ENCODE assay signal across 30 mouse cellular contexts in genomic region chr11:114797176-114797575, GRCm38 (mm10). TPM values are rescaled to one million over a fixed set of nuclear protein-coding genes. Genes with fewer than 3 reads are reported as not detected.
DNase-seq lines count a peak whose midpoint lies in the region; ATAC-seq and TF ChIP-seq lines count a peak whose summit lies in the region.
"Had no signal": no experiment of that assay in that cellular context is flagged by ENCODE, and none has a peak within 500 bp of the region (broad histone marks: within the 10 kb centered on the region; RNA-seq: fewer than 3 reads in every experiment).

No protein-coding gene starts in this region.

- peak overlapping the region; percentile 100 for H3K27ac ChIP-seq in midbrain, embryonic 12.5 days (replicated peaks)
- no peak overlapping the region for H3K27ac ChIP-seq in midbrain, postnatal 0 days (ENCODE audit: low read depth, low read length)
- H3K27ac ChIP-seq in hindbrain, embryonic 12.5 days = peak overlapping the region; percentile 99
- peak overlapping the region; percentile 97 for H3K27ac ChIP-seq in neural tube, embryonic 13.5 days (replicated peaks)
- no peak overlapping the region for H3K27ac ChIP-seq in embryonic facial prominence, embryonic 10.5 days (replicated peaks)
- H3K27ac ChIP-seq: limb, embryonic 12.5 days; liver, embryonic 13.5 days; lung, embryonic 15.5 days; macrophage had no signal

- 91% methylated on average over 7 of the region's 7 CpGs for WGBS in midbrain, embryonic 12.5 days
- 83% methylated on average over 7 of the region's 7 CpGs for WGBS in midbrain, postnatal 0 days
- WGBS in hindbrain, embryonic 12.5 days = 88% methylated on average over 7 of the region's 7 CpGs
- 94% methylated on average over 7 of the region's 7 CpGs for WGBS in neural tube, embryonic 13.5 days
- 90% methylated on average over 7 of the region's 7 CpGs for WGBS in embryonic facial prominence, embryonic 10.5 days

- TF ChIP-seq CTCF in midbrain, postnatal 0 days (IDR thresholded peaks at IDR 0.05) = no peak

- H3K36me3 ChIP-seq in midbrain, embryonic 12.5 days = no peaks in the 10 kb centered on the region
- no peaks in the 10 kb centered on the region for H3K36me3 ChIP-seq in midbrain, postnatal 0 days (ENCODE audit: insufficient read depth, low read length)
- no peaks in the 10 kb centered on the region for H3K36me3 ChIP-seq in hindbrain, embryonic 12.5 days
- no peaks in the 10 kb centered on the region for H3K36me3 ChIP-seq in neural tube, embryonic 13.5 days
- H3K36me3 ChIP-seq in embryonic facial prominence, embryonic 10.5 days (replicated peaks) = no peaks in the 10 kb centered on the region
- H3K36me3 ChIP-seq: limb, embryonic 12.5 days; liver, embryonic 13.5 days; lung, embryonic 15.5 days had no signal

- H3K9ac ChIP-seq in midbrain, embryonic 12.5 days (replicated peaks) = no peak overlapping the region
- no peak overlapping the region for H3K9ac ChIP-seq in midbrain, postnatal 0 days (replicated peaks; ENCODE audit: low read length, poor library complexity, severe bottlenecking)
- no peak overlapping the region for H3K9ac ChIP-seq in hindbrain, embryonic 12.5 days
- no peak overlapping the region for H3K9ac ChIP-seq in neural tube, embryonic 13.5 days
- H3K9ac ChIP-seq: limb, embryonic 12.5 days; liver, embryonic 13.5 days; lung, embryonic 15.5 days had no signal

- H3K27me3 ChIP-seq in midbrain, embryonic 12.5 days = peaks cover 22% of the 10 kb centered on the region
- H3K27me3 ChIP-seq in midbrain, postnatal 0 days (ENCODE audit: insufficient read depth, low read length) = no peaks in the 10 kb centered on the region
- H3K27me3 ChIP-seq in hindbrain, embryonic 12.5 days = peaks cover 3% of the 10 kb centered on the region
- peaks cover 15% of the 10 kb centered on the region for H3K27me3 ChIP-seq in neural tube, embryonic 13.5 days
- peaks cover 30% of the 10 kb centered on the region for H3K27me3 ChIP-seq in embryonic facial prominence, embryonic 10.5 days (replicated peaks; ENCODE audit: low read depth, poor library complexity, severe bottlenecking)

- peak; percentile 59 for DNase-seq in cerebellum, adult 9-11 months
- no peak for DNase-seq in cerebellum, postnatal 4 days (ENCODE audit: low spot score in 2 of 2)
- DNase-seq in midbrain, postnatal 0 days (ENCODE audit: low spot score) = no peak
- DNase-seq in embryonic facial prominence, embryonic 10.5 days (ENCODE audit: low spot score) = no peak
- DNase-seq: adrenal gland, postnatal 25 days; cerebellum, postnatal 14 days; gastrocnemius, postnatal 14 days; heart, adult 18-20 months; heart, postnatal 36 days; kidney, postnatal 36 days; liver, embryonic 13.5 days; right cerebral cortex, postnatal 14 days; thymus, postnatal 36 days had no signal

- no peaks in the 10 kb centered on the region for H3K9me3 ChIP-seq in midbrain, embryonic 12.5 days
- H3K9me3 ChIP-seq in midbrain, postnatal 0 days (ENCODE audit: low read length) = no peaks in the 10 kb centered on the region
- H3K9me3 ChIP-seq in hindbrain, embryonic 12.5 days (replicated peaks) = no peaks in the 10 kb centered on the region
- no peaks in the 10 kb centered on the region for H3K9me3 ChIP-seq in neural tube, embryonic 13.5 days
- no peaks in the 10 kb centered on the region for H3K9me3 ChIP-seq in embryonic facial prominence, embryonic 10.5 days
- H3K9me3 ChIP-seq: limb, embryonic 12.5 days; liver, embryonic 13.5 days; lung, embryonic 15.5 days had no signal

- peaks cover 51% of the 10 kb centered on the region for H3K4me1 ChIP-seq in midbrain, embryonic 12.5 days
- H3K4me1 ChIP-seq in midbrain, postnatal 0 days (ENCODE audit: insufficient read depth, low read length) = peaks cover 20% of the 10 kb centered on the region
- H3K4me1 ChIP-seq in hindbrain, embryonic 12.5 days = peaks cover 51% of the 10 kb centered on the region
- H3K4me1 ChIP-seq in neural tube, embryonic 13.5 days (replicated peaks) = peaks cover 53% of the 10 kb centered on the region
- peaks cover 47% of the 10 kb centered on the region for H3K4me1 ChIP-seq in embryonic facial prominence, embryonic 10.5 days

- H3K4me3 ChIP-seq in midbrain, embryonic 12.5 days = no peak overlapping the region
- H3K4me3 ChIP-seq in midbrain, postnatal 0 days (ENCODE audit: low read depth, low read length) = no peak overlapping the region
- H3K4me3 ChIP-seq in hindbrain, embryonic 12.5 days = no peak overlapping the region
- no peak overlapping the region for H3K4me3 ChIP-seq in neural tube, embryonic 13.5 days
- no peak overlapping the region for H3K4me3 ChIP-seq in embryonic facial prominence, embryonic 10.5 days
- H3K4me3 ChIP-seq: limb, embryonic 12.5 days; liver, embryonic 13.5 days; lung, embryonic 15.5 days had no signal

- H3K4me2 ChIP-seq in midbrain, embryonic 12.5 days (replicated peaks) = no peak overlapping the region
- no peak overlapping the region for H3K4me2 ChIP-seq in midbrain, postnatal 0 days (ENCODE audit: low read depth, low read length, poor library complexity, severe bottlenecking)
- H3K4me2 ChIP-seq in hindbrain, embryonic 12.5 days (replicated peaks) = no peak overlapping the region
- H3K4me2 ChIP-seq in neural tube, embryonic 13.5 days = no peak overlapping the region
- H3K4me2 ChIP-seq: limb, embryonic 12.5 days; liver, embryonic 13.5 days; lung, embryonic 15.5 days had no signal

- no peak for ATAC-seq in midbrain, embryonic 12.5 days (ENCODE audit: low FRiP score, low read depth)
- ATAC-seq in midbrain, postnatal 0 days (ENCODE audit: low FRiP score) = no peak
- ATAC-seq in hindbrain, embryonic 12.5 days (ENCODE audit: low FRiP score) = no peak
- ATAC-seq in neural tube, embryonic 13.5 days (ENCODE audit: low read depth) = no peak
- no peak for ATAC-seq in megakaryocyte progenitor cell, adult 5-6 weeks (replicated peaks; ENCODE audit: poor library complexity)
- ATAC-seq: intestine, embryonic 16.5 days had no signal

RNA-seq across cellular contexts. Expression of gene Btbd17, which starts 1.4 kb away (rescaled TPM):
- 61.0 and 68.5 TPM in 2 replicates for polyA plus RNA-seq in midbrain, embryonic 12.5 days (2016; fragmentation: Nextera tagmentation; extraction: Ambion mirVana)
- total RNA-seq in midbrain, postnatal 0 days (2014; rRNA removed) = 46.9 and 68.2 TPM in 2 replicates
- polyA plus RNA-seq in midbrain, postnatal 0 days (2015; fragmentation: Nextera tagmentation; extraction: Ambion mirVana) = 27.1 and 28.0 TPM in 2 replicates
- 32.2 and 37.3 TPM in 2 replicates for polyA plus RNA-seq in hindbrain, embryonic 12.5 days (2016; fragmentation: Nextera tagmentation; extraction: Ambion mirVana)
- 19.4 and 22.7 TPM in 2 replicates for polyA plus RNA-seq in neural tube, embryonic 13.5 days (2015; fragmentation: Nextera tagmentation; extraction: Ambion mirVana)
- not detected in 2 replicates for total RNA-seq in megakaryocyte progenitor cell, adult 5-6 weeks (2015)
- not detected in 2 replicates for total RNA-seq in megakaryocyte progenitor cell, adult 5-6 weeks (2017)
- 10.0 and 17.0 TPM in 2 replicates for polyA plus RNA-seq in embryonic facial prominence, embryonic 10.5 days (2016; fragmentation: Nextera tagmentation; extraction: Ambion mirVana)
- total RNA-seq: adrenal gland, postnatal 25 days; CH12.LX; heart, adult 18-20 months; heart, postnatal 36 days; MEL; monocyte, adult 5-6 weeks had no signal
- polyA plus RNA-seq: heart, embryonic 14.5 days; macrophage had no signal

RNA-seq across cellular contexts. Expression of gene Gpr142, which starts 1.5 kb away (rescaled TPM):
- not detected in 2 replicates for polyA plus RNA-seq in midbrain, embryonic 12.5 days (2016; fragmentation: Nextera tagmentation; extraction: Ambion mirVana)
- total RNA-seq in midbrain, postnatal 0 days (2014; rRNA removed) = not detected in 2 replicates
- not detected in 2 replicates for polyA plus RNA-seq in midbrain, postnatal 0 days (2015; fragmentation: Nextera tagmentation; extraction: Ambion mirVana)
- not detected in 2 replicates for polyA plus RNA-seq in hindbrain, embryonic 12.5 days (2016; fragmentation: Nextera tagmentation; extraction: Ambion mirVana)
- polyA plus RNA-seq in neural tube, embryonic 13.5 days (2015; fragmentation: Nextera tagmentation; extraction: Ambion mirVana) = not detected in 2 replicates
- total RNA-seq in megakaryocyte progenitor cell, adult 5-6 weeks (2015) = not detected in 2 replicates
- not detected in 2 replicates for total RNA-seq in megakaryocyte progenitor cell, adult 5-6 weeks (2017)
- 0.18 TPM in 1 of 2 replicates, not detected in the other for polyA plus RNA-seq in embryonic facial prominence, embryonic 10.5 days (2016; fragmentation: Nextera tagmentation; extraction: Ambion mirVana)
- total RNA-seq: adrenal gland, postnatal 25 days; CH12.LX; gastrocnemius, postnatal 14 days; heart, adult 18-20 months; heart, postnatal 36 days; layer of hippocampus, postnatal 10 days; left cerebral cortex, adult 8-10 months; MEL; monocyte, adult 5-6 weeks had no signal
- polyA plus RNA-seq: embryonic facial prominence, embryonic 11.5 days; heart, embryonic 14.5 days; limb, embryonic 12.5 days; liver, embryonic 13.5 days; lung, embryonic 15.5 days; macrophage; neural tube, embryonic 14.5 days; spleen, adult 2 months had no signal

RNA-seq across cellular contexts. Expression of gene Kif19a, which starts 32.0 kb away (rescaled TPM):
- polyA plus RNA-seq in midbrain, embryonic 12.5 days (2016; fragmentation: Nextera tagmentation; extraction: Ambion mirVana) = 0.45 and 0.73 TPM in 2 replicates
- total RNA-seq in midbrain, postnatal 0 days (2014; rRNA removed) = 5.3 and 7.2 TPM in 2 replicates
- 0.85 and 1.3 TPM in 2 replicates for polyA plus RNA-seq in midbrain, postnatal 0 days (2015; fragmentation: Nextera tagmentation; extraction: Ambion mirVana)
- polyA plus RNA-seq in hindbrain, embryonic 12.5 days (2016; fragmentation: Nextera tagmentation; extraction: Ambion mirVana) = 2.2 and 3.0 TPM in 2 replicates
- 1.3 and 1.6 TPM in 2 replicates for polyA plus RNA-seq in neural tube, embryonic 13.5 days (2015; fragmentation: Nextera tagmentation; extraction: Ambion mirVana)
- total RNA-seq in megakaryocyte progenitor cell, adult 5-6 weeks (2015) = not detected in 2 replicates
- not detected in 2 replicates for total RNA-seq in megakaryocyte progenitor cell, adult 5-6 weeks (2017)
- polyA plus RNA-seq in embryonic facial prominence, embryonic 10.5 days (2016; fragmentation: Nextera tagmentation; extraction: Ambion mirVana) = 1.3 and 2.0 TPM in 2 replicates
- total RNA-seq: MEL had no signal
- polyA plus RNA-seq: limb, embryonic 12.5 days had no signal

RNA-seq across cellular contexts. Expression of gene Gprc5c, which starts 53.8 kb away (rescaled TPM):
- 10.4 and 16.8 TPM in 2 replicates for polyA plus RNA-seq in midbrain, embryonic 12.5 days (2016; fragmentation: Nextera tagmentation; extraction: Ambion mirVana)
- total RNA-seq in midbrain, postnatal 0 days (2014; rRNA removed) = 7.5 and 12.8 TPM in 2 replicates
- 5.7 and 5.8 TPM in 2 replicates for polyA plus RNA-seq in midbrain, postnatal 0 days (2015; fragmentation: Nextera tagmentation; extraction: Ambion mirVana)
- polyA plus RNA-seq in hindbrain, embryonic 12.5 days (2016; fragmentation: Nextera tagmentation; extraction: Ambion mirVana) = 29.7 and 30.0 TPM in 2 replicates
- 14.2 and 15.6 TPM in 2 replicates for polyA plus RNA-seq in neural tube, embryonic 13.5 days (2015; fragmentation: Nextera tagmentation; extraction: Ambion mirVana)
- not detected in 2 replicates for total RNA-seq in megakaryocyte progenitor cell, adult 5-6 weeks (2015)
- 0.67 TPM in 1 of 2 replicates, not detected in the other for total RNA-seq in megakaryocyte progenitor cell, adult 5-6 weeks (2017)
- polyA plus RNA-seq in embryonic facial prominence, embryonic 10.5 days (2016; fragmentation: Nextera tagmentation; extraction: Ambion mirVana) = 62.2 and 62.5 TPM in 2 replicates
- total RNA-seq: CH12.LX, MEL had no signal

Comparison
In these comparisons a context has a peak if more than half of its experiments do, and no peak if none do; other contexts are left out.
1. H3K27ac ChIP-seq: peak in midbrain, embryonic 12.5 days (single experiment), hindbrain, embryonic 12.5 days (single experiment) and neural tube, embryonic 13.5 days (single experiment); none in midbrain, postnatal 0 days (single experiment) and embryonic facial prominence, embryonic 10.5 days (single experiment).